Mouse (Mus musculus) small intestine, adult 2 months (tissue): Measurements from ENCODE around the gene Gm498.

Experiments used
- CTCF ChIP-seq: fragments of 200-500 bp; IDR thresholded peaks from 2 replicates; pipeline ENCODE4 v1.5.1; 2012; ENCODE audit warnings: low read depth, mild to moderate bottlenecking, control low read depth, inconsistent platforms, low read length, moderate library complexity, mixed read lengths; ENCODE audit not compliant: insufficient replicate concordance, insufficient read length; ENCODE audit errors: extremely low read depth
- POLR2A ChIP-seq: fragments of 200-500 bp; IDR thresholded peaks from 2 replicates; pipeline ENCODE4 v1.6.1; 2012; ENCODE audit warnings: low read depth, mild to moderate bottlenecking, control low read depth, inconsistent platforms, low read length, moderate library complexity

DNA sequence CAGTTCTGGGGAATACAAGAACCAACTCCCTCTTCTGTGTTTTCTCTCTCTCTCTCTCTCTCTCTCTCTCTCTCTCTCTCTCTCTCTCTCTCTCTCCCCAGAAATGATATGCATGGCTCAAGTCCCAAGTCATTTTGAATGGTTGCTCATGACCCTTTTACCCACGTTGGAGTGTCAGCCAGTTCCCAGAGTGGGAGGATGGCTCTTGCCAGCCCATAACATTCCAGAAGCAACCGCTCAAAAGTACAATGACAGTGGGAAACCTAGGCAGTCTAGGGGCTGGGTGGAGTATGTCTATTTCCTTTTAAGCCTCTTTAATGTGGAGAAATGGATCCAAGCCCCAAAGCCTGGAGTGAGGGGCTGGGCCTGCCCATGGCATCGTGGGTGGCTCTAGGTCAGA lies 72.8 kb downstream of the Gm498 start:
- TF ChIP-seq POLR2A (no peak), CTCF (no peak)
